Mouse (Mus musculus) embryonic facial prominence, embryonic 13.5 days (tissue): ENCODE data around the gene Hira. TPM values are rescaled to one million over a fixed set of nuclear protein-coding genes. Genes with fewer than 3 reads are reported as not detected.
"Not testable (repeated sequence)": the region's sequence is repeated elsewhere in the genome, so short reads cannot be mapped to it uniquely, and the experiment has no call there.

ENCODE experiments used
- ATAC-seq: fragments of 200-750 bp; cut with Nextera tagmentation; 2 replicates; pipeline ENCODE4 v1.8.0; 2017; ENCODE audit warnings: low read depth; ENCODE audit not compliant: insufficient number of reproducible peaks, insufficient read depth, low FRiP score, low TSS enrichment
- H3K27ac ChIP-seq: fragments of 300-500 bp; sonication (generic); 2 replicates; pipeline ENCODE4 v1.5.1; 2015; ENCODE audit warnings: moderate library complexity, mild to moderate bottlenecking, inconsistent platforms
- H3K27me3 ChIP-seq: fragments of 300-500 bp; sonication (generic); 2 replicates; pipeline ENCODE4 v1.6.1; 2015; ENCODE audit warnings: mild to moderate bottlenecking, inconsistent platforms
- H3K36me3 ChIP-seq: fragments of 300-500 bp; sonication (generic); 2 replicates; pipeline ENCODE4 v1.6.1; 2015; ENCODE audit warnings: mild to moderate bottlenecking, inconsistent platforms
- H3K4me1 ChIP-seq: fragments of 300-500 bp; sonication (generic); 2 replicates; pipeline ENCODE4 v1.6.1; 2015; ENCODE audit warnings: inconsistent platforms
- H3K4me2 ChIP-seq: fragments of 300-500 bp; sonication (generic); 2 replicates; pipeline ENCODE4 v1.6.1; 2015; ENCODE audit warnings: moderate library complexity, mild to moderate bottlenecking, inconsistent platforms
- H3K4me3 ChIP-seq: fragments of 300-500 bp; sonication (generic); 2 replicates; pipeline ENCODE4 v1.5.1; 2015; ENCODE audit warnings: mild to moderate bottlenecking, inconsistent platforms
- H3K9ac ChIP-seq: fragments of 300-500 bp; sonication (generic); 2 replicates; pipeline ENCODE4 v1.6.1; 2015; ENCODE audit warnings: mild to moderate bottlenecking, inconsistent platforms
- H3K9me3 ChIP-seq: fragments of 300-500 bp; sonication (generic); 2 replicates; pipeline ENCODE4 v1.6.1; 2016; ENCODE audit warnings: inconsistent platforms
- WGBS: fragments of 180-500 bp; shearing (Covaris S2); methylation state at CpG from one replicate; pipeline ENCODE4 v1.1.7; 2015; ENCODE audit warnings: mixed read lengths; 5-methylcytosine and 5-hydroxymethylcytosine counted together
- polyA plus RNA-seq: library from polyadenylated mRNA; unstranded; fragments of >200 nt; fragmentation: Nextera tagmentation; extraction: Ambion mirVana; gene quantifications from 2 replicates; pipeline ENCODE4 v1.2.1, GENCODE M21; 2015

Gene Hira
- polyA plus RNA-seq, 1 experiment from 2014 or later, result 15.8 TPM

- not testable (repeated sequence) for H3K9me3 ChIP-seq, ATAC-seq, H3K27ac ChIP-seq, H3K4me3 ChIP-seq, H3K27me3 ChIP-seq, H3K4me2 ChIP-seq, H3K4me1 ChIP-seq, H3K9ac ChIP-seq
- 92% methylated on average over 1 of the region's 1 CpGs for WGBS
- H3K36me3 ChIP-seq, result peaks cover 41% of the 10 kb centered on the region
Measured at GRCm38 (mm10) chr16:18870495-18870894, 6.3 kb upstream of the Hira start.

GRCm38 (mm10) chr16:18876091-18876441 lies 771 bp upstream of the Hira start:
- peaks cover 12% of the 10 kb centered on the region; the same call in 1 of the 2 replicates for H3K4me1 ChIP-seq
- peak overlapping the region; percentile 92 for H3K9ac ChIP-seq
- no peaks in the 10 kb centered on the region for H3K27me3 ChIP-seq
- peaks cover 39% of the 10 kb centered on the region for H3K36me3 ChIP-seq
- under 1% methylated on average over 17 of the region's 17 CpGs for WGBS
- H3K4me2 ChIP-seq, result peak overlapping the region; percentile 80
- ATAC-seq, result peak; percentile 27; the same call in 1 of the 2 replicates
- H3K27ac ChIP-seq, result peak overlapping the region; percentile 96
- H3K4me3 ChIP-seq, result peak overlapping the region; percentile 82
- H3K9me3 ChIP-seq, result no peaks in the 10 kb centered on the region

GRCm38 (mm10) chr16:18877386-18878090 lies 701 bp downstream of the Hira start:
- Histone ChIP-seq H3K27ac (peak overlapping the region; percentile 96), H3K4me3 (peak overlapping the region; percentile 82), H3K4me1 (peaks cover 12% of the 10 kb centered on the region; the same call in 1 of the 2 replicates), H3K4me2 (peak overlapping the region; percentile 80), H3K36me3 (peaks cover 33% of the 10 kb centered on the region), H3K9ac (peak overlapping the region; percentile 92), H3K27me3 (no peaks in the 10 kb centered on the region), H3K9me3 (no peaks in the 10 kb centered on the region)
- peak; percentile 23; the same call in 1 of the 2 replicates for ATAC-seq
- under 1% methylated on average over 40 of the region's 43 CpGs for WGBS

- no peaks in the 10 kb centered on the region for H3K27me3 ChIP-seq
- H3K36me3 ChIP-seq, result peaks cover 28% of the 10 kb centered on the region
- 26% methylated on average over 20 of the region's 20 CpGs for WGBS
- peak overlapping the region; percentile 96 for H3K27ac ChIP-seq
- H3K4me3 ChIP-seq, result peak overlapping the region; percentile 82
- H3K4me2 ChIP-seq, result peak overlapping the region; percentile 80
- H3K9ac ChIP-seq, result peak overlapping the region; percentile 92
- peaks cover 12% of the 10 kb centered on the region; the same call in 1 of the 2 replicates for H3K4me1 ChIP-seq
- ATAC-seq, result no peak
- no peaks in the 10 kb centered on the region for H3K9me3 ChIP-seq
Measured at GRCm38 (mm10) chr16:18878091-18878720, 1.4 kb downstream of the Hira start.

GRCm38 (mm10) chr16:18884044-18884443 lies 7.2 kb downstream of the Hira start:
- no peak overlapping the region for H3K27ac ChIP-seq
- H3K36me3 ChIP-seq, result peaks cover 15% of the 10 kb centered on the region
- no peak for ATAC-seq
- no peak overlapping the region for H3K4me2 ChIP-seq
- H3K27me3 ChIP-seq, result no peaks in the 10 kb centered on the region
- 0 out of 2 replicates have a peak, but pooled peaks cover 3% of the 10 kb centered on the region for H3K4me1 ChIP-seq
- no peak overlapping the region for H3K4me3 ChIP-seq
- H3K9ac ChIP-seq, result no peak overlapping the region
- no peaks in the 10 kb centered on the region for H3K9me3 ChIP-seq

DNA sequence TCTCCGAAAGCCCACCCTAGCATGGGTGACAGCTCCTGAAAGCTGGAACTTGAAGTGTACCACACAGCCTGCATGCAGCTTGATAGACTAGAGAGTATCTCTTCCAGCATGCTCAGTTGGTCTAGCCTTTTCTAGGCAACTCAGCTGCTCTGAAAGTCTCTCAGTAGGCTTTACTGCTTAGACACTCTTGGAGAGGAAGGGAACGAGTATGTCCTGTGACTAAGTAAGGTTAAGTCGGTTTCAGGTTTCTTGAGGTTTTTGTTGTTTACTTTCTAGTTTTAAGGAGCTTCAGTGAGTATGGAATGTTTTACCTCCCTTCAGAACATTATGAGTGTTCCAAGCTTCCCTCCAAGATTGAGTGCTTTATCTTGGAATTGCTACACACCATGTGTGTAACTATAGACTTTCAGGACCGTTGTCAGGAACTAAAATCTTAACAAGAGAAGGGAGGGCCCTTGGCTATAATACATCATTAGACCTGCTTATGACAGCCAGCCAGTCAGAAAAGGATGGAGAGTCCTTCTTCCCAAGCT lies 17.1 kb downstream of the Hira start:
- Histone ChIP-seq H3K27me3 (no peaks in the 10 kb centered on the region), H3K4me2 (no peak overlapping the region), H3K4me1 (no peaks in the 10 kb centered on the region), H3K36me3 (peaks cover 24% of the 10 kb centered on the region), H3K9me3 (no peaks in the 10 kb centered on the region), H3K4me3 (no peak overlapping the region), H3K27ac (no peak overlapping the region), H3K9ac (no peak overlapping the region)
- ATAC-seq, result no peak
- 64% methylated on average over 4 of the region's 4 CpGs for WGBS

DNA sequence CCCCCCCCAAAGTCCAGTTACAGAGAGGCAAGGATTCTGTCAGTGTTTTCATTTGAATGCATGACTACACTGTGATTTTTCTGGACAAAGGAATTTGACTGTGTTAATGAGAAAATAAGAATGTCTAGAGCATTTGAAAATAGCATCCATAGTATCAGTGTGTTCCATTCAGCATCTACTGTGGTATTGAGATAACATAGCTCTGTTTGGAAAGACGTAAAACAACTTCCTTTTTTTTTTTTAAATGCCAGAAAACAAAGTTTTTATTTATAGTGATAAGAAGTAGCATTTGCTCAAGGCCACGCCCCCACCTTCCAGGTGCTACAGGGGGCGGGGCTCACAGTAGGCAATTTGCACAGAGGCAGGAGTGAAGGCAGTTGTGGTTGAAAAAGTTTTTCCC lies 18.4 kb downstream of the Hira start:
- H3K27ac ChIP-seq, result no peak overlapping the region
- no peaks in the 10 kb centered on the region for H3K27me3 ChIP-seq
- no peak overlapping the region for H3K4me3 ChIP-seq
- no peaks in the 10 kb centered on the region for H3K9me3 ChIP-seq
- no peaks in the 10 kb centered on the region for H3K4me1 ChIP-seq
- WGBS, result 86% methylated on average over 3 of the region's 3 CpGs
- H3K36me3 ChIP-seq, result peaks cover 37% of the 10 kb centered on the region
- ATAC-seq, result no peak
- no peak overlapping the region for H3K4me2 ChIP-seq
- no peak overlapping the region for H3K9ac ChIP-seq

DNA sequence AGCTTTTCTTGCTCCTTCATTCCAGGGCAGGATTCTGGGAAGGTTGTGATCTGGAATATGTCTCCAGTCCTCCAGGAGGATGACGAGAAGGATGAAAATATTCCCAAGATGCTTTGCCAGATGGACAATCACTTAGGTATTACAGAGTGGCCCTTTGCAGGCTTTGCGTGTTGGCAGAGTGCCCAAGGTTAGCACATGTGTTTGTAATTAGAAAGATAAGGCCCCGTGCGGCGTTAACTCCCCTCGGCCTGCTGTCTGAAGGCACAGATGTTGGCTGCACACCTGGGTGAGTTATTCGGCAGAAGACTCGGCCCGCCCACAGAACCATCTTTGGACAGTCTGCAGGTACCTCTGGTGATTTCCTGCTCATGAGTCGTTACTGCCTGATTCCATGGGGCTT lies 19.6 kb downstream of the Hira start:
- H3K36me3 ChIP-seq, result peaks cover 47% of the 10 kb centered on the region

DNA sequence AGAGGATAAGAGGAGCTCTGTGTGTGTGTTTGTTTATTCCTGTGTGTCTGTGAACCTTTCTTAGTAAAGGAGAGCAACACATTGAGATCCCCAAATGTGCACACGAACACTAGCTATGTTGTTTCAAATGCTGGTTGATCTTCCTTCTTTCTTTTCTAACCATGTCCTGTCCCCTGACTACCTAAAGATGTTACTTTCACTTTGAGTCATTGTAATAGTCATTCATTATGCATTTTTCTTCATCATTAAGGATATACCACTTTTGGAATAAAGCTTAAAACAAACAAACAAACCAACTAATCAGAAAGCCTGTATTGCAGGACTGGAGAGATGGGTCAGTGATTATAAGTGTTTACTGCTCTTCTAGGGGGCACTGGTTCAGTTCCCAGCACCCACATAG lies 28.8 kb downstream of the Hira start:
- no peak overlapping the region for H3K9ac ChIP-seq
- H3K4me1 ChIP-seq, result no peaks in the 10 kb centered on the region
- WGBS, result 94% methylated on average over 1 of the region's 1 CpGs
- H3K9me3 ChIP-seq, result no peaks in the 10 kb centered on the region
- H3K27me3 ChIP-seq, result no peaks in the 10 kb centered on the region
- H3K4me3 ChIP-seq, result no peak overlapping the region
- no peak overlapping the region for H3K27ac ChIP-seq
- no peak overlapping the region for H3K4me2 ChIP-seq
- no peak for ATAC-seq
- peaks cover 74% of the 10 kb centered on the region for H3K36me3 ChIP-seq

More for the DNA sequence above, 19.6 kb downstream of the Hira start:
- no peak for ATAC-seq
- H3K9me3 ChIP-seq, result no peaks in the 10 kb centered on the region
- H3K4me2 ChIP-seq, result no peak overlapping the region
- no peak overlapping the region for H3K4me3 ChIP-seq
- no peaks in the 10 kb centered on the region for H3K4me1 ChIP-seq
- no peaks in the 10 kb centered on the region for H3K27me3 ChIP-seq
- WGBS, result 60% methylated on average over 10 of the region's 10 CpGs
- no peak overlapping the region for H3K9ac ChIP-seq
- no peak overlapping the region for H3K27ac ChIP-seq

- Histone ChIP-seq H3K9ac (no peak overlapping the region), H3K27ac (no peak overlapping the region), H3K36me3 (peaks cover 69% of the 10 kb centered on the region), H3K4me1 (no peaks in the 10 kb centered on the region), H3K4me2 (no peak overlapping the region), H3K9me3 (no peaks in the 10 kb centered on the region), H3K27me3 (no peaks in the 10 kb centered on the region), H3K4me3 (no peak overlapping the region)
- WGBS, result 97% methylated on average over 4 of the region's 4 CpGs
- ATAC-seq, result no peak
Measured at GRCm38 (mm10) chr16:18916064-18916463, 39.2 kb downstream of the Hira start.

- ATAC-seq, result no peak
- Histone ChIP-seq H3K27ac (no peak overlapping the region), H3K9ac (no peak overlapping the region), H3K27me3 (no peaks in the 10 kb centered on the region), H3K36me3 (peaks cover 91% of the 10 kb centered on the region), H3K4me2 (no peak overlapping the region), H3K4me3 (no peak overlapping the region), H3K4me1 (no peaks in the 10 kb centered on the region), H3K9me3 (no peaks in the 10 kb centered on the region)
- WGBS, result 88% methylated on average over 2 of the region's 2 CpGs
Measured at GRCm38 (mm10) chr16:18921771-18922170, 44.9 kb downstream of the Hira start.

DNA sequence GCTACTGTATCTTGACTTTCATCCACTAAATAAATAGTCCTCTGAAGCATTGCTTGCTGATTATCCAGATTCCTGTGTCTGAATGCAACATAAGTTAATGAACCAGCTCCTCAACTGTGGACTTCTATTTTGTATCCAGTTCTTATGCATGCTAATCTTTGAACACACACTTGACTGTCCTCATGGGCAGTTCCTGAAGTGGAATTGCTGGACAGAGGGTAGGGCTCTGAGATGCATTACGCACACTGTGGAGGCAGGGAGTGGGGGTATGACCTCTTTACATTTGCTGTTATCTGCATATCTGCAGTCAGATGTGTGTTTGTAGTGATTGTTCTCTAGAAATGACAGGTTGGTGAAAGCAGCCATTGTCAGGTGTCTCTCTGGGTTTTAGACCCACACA lies 51.1 kb downstream of the Hira start:
- Histone ChIP-seq H3K4me2 (no peak overlapping the region), H3K4me1 (no peaks in the 10 kb centered on the region), H3K9ac (no peak overlapping the region), H3K9me3 (no peaks in the 10 kb centered on the region), H3K27ac (no peak overlapping the region), H3K4me3 (no peak overlapping the region), H3K27me3 (no peaks in the 10 kb centered on the region), H3K36me3 (peaks cover 76% of the 10 kb centered on the region)
- no peak for ATAC-seq
- 94% methylated on average over 1 of the region's 1 CpGs for WGBS
